Mouse (Mus musculus) layer of hippocampus, adult 9-11 months (tissue): Measurements from ENCODE around the gene B130006D01Rik.
"Not testable (repeated sequence)": the region's sequence is repeated elsewhere in the genome, so short reads cannot be mapped to it uniquely, and the experiment has no call there.

Experiments used
- DNase-seq: peaks from one replicate; pipeline ENCODE4 v3.0.0; 2022

B130006D01Rik gene

GRCm38 (mm10) chr11:95713811-95714241 lies 9.6 kb upstream of the B130006D01Rik start:
- DNase-seq, result no peak

- no peak for DNase-seq
These were observed 9.0 kb upstream of the B130006D01Rik start for GRCm38 (mm10) chr11:95714411-95714810.

GRCm38 (mm10) chr11:95716136-95716535 lies 7.3 kb upstream of the B130006D01Rik start:
- DNase-seq, result peak; percentile 24

- no peak for DNase-seq
These were observed 4.0 kb upstream of the B130006D01Rik start for GRCm38 (mm10) chr11:95719356-95719755.

GRCm38 (mm10) chr11:95724466-95724865 lies 1.1 kb downstream of the B130006D01Rik start:
- DNase-seq, result no peak

GRCm38 (mm10) chr11:95726156-95726555 lies 2.8 kb downstream of the B130006D01Rik start:
- DNase-seq, result no peak

GRCm38 (mm10) chr11:95727947-95728346 lies 4.6 kb downstream of the B130006D01Rik start:
- no peak for DNase-seq

GRCm38 (mm10) chr11:95728916-95729907 lies 5.8 kb downstream of the B130006D01Rik start:
- DNase-seq, result no peak

GRCm38 (mm10) chr11:95734485-95734884 lies 11.1 kb downstream of the B130006D01Rik start:
- DNase-seq, result no peak

- DNase-seq, result peak; percentile 55
These were observed 14.4 kb downstream of the B130006D01Rik start for GRCm38 (mm10) chr11:95737811-95738210.

- no peak for DNase-seq
These were observed 21.1 kb downstream of the B130006D01Rik start for GRCm38 (mm10) chr11:95744521-95744920.

GRCm38 (mm10) chr11:95746821-95747220 lies 23.4 kb downstream of the B130006D01Rik start:
- DNase-seq, result no peak

GRCm38 (mm10) chr11:95748331-95748730 lies 24.9 kb downstream of the B130006D01Rik start:
- no peak for DNase-seq

- peak; percentile 44 for DNase-seq
These were observed 26.2 kb downstream of the B130006D01Rik start for GRCm38 (mm10) chr11:95749619-95750018.

- peak; percentile 69 for DNase-seq
These were observed 27.6 kb downstream of the B130006D01Rik start for GRCm38 (mm10) chr11:95750995-95751394.

GRCm38 (mm10) chr11:95755137-95755536 lies 31.8 kb downstream of the B130006D01Rik start:
- not testable (repeated sequence) for DNase-seq

- no peak for DNase-seq
These were observed 37.1 kb downstream of the B130006D01Rik start for GRCm38 (mm10) chr11:95760521-95760920.

GRCm38 (mm10) chr11:95762996-95763395 lies 39.6 kb downstream of the B130006D01Rik start:
- no peak for DNase-seq

- DNase-seq, result no peak
These were observed 41.4 kb downstream of the B130006D01Rik start for GRCm38 (mm10) chr11:95764806-95765205.

GRCm38 (mm10) chr11:95765334-95765733 lies 41.9 kb downstream of the B130006D01Rik start:
- DNase-seq, result no peak

- no peak for DNase-seq
These were observed 44.9 kb downstream of the B130006D01Rik start for GRCm38 (mm10) chr11:95768244-95768643.

- no peak for DNase-seq
These were observed 45.8 kb downstream of the B130006D01Rik start for GRCm38 (mm10) chr11:95769208-95769607.

- no peak for DNase-seq
These were observed 47.5 kb downstream of the B130006D01Rik start for GRCm38 (mm10) chr11:95770720-95771364.

- no peak for DNase-seq
These were observed 48.3 kb downstream of the B130006D01Rik start for GRCm38 (mm10) chr11:95771665-95772064.
